Mouse (Mus musculus): ENCODE data around the gene Slc9a5. TPM values are rescaled to one million over a fixed set of nuclear protein-coding genes. Genes with fewer than 3 reads are reported as not detected.

Slc9a5 gene
- total RNA-seq, 2 experiments from 2014 or later: 1.5 to 2.6 TPM

- no peak for DNase-seq
Measured at GRCm38 (mm10) chr8:105355179-105356024, 6.8 kb downstream of the Slc9a5 start.

- DNase-seq: no peak
Measured at GRCm38 (mm10) chr8:105356681-105357080, 8.0 kb downstream of the Slc9a5 start.

- DNase-seq: no peak
Measured at GRCm38 (mm10) chr8:105359208-105359607, 10.6 kb downstream of the Slc9a5 start.

DNA sequence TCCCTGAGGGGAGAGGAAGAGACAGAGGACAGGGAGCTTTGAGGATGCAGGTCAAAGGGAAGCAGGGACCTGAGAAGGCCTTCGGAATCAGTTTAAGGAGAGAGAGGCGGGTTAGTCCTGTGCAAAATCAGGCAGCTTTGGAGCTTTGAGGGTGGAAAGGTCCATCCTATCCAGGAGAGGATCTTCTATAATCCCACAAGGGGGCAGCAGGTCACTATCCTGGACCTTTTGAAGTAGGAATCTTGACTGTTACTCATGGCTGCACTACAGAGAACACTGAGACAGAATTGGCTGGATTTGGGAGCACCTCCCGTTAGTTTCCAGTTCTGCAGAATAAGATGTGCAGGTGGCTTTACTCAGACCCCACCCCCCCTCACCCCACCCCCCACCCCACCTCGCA lies 11.0 kb downstream of the Slc9a5 start:
- DNase-seq: no peak

DNA sequence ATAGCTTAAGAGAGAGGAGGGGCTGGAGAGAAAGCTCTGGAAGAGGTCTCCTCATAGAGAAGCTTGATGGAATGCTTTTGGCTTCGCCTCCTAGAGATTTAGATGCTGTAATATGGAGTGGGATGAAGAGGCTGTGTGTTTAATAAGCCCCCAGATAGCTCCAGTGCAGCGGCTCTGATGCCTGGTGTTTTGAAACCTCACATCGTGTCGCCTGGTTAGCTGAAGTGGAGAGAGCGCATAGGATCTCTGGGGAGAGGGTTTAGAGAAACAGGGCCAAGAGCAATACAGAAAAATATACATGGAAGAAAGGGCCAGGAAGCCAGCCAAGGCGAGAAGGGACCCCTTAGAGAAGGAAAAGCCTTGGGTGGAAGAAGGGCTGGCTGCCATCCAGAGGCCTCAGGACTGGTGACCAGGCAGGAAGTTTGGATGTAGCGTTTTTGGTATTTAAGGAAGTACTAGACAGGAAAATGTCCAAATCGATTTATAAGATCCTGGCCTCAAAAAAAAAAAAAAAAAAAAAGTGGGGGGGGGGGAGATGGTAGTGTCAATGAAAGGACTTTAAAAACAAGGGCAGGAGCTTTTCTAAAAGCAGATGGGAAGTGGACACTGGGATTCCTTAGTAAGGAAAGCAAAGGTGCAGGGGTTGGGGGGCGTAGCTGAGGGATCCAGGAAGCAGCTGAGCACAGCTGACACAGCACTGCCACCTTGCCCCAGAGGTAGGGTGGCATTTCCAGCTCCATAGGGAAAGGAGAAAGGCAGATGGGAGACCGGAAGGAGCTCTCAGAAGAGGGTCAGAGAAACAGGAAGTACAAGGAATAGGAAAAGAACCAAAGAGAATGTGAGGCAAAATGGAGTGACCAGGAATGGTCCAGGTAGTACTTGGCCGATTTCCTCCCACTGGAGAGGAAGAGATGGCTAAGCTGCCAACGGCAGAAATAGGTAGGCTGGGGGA lies 13.4 kb downstream of the Slc9a5 start:
- peak; percentile 49 for DNase-seq

GRCm38 (mm10) chr8:105367107-105367506 lies 18.5 kb downstream of the Slc9a5 start:
- DNase-seq: no peak

DNA sequence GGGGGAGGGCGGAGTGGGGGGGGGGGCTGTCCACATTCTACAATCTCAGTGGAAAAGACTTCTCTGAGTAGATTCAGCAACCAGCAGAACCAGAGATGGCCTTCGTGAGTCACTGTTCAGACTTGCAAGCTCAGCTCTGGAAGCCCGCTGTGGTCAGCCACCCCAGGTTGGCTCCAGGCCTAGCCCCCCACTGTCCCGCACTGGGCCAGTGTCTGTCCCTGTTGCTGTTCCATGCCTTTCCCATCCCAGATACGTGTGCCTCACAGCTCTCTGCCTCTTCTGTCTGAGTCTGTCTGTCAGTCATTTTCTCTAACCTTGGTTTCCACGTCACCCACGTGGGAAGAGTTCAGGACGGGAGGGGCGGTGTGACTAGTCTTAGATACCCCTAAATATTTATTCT lies 23.8 kb downstream of the Slc9a5 start:
- DNase-seq: peak; percentile 39

- DNase-seq: peak; percentile 55
Measured at GRCm38 (mm10) chr8:105373032-105373431, 24.4 kb downstream of the Slc9a5 start, which contains the start of gene Plekhg4. Gene Plekhg4, plus strand, starts transcription at chr8:105373274.

GRCm38 (mm10) chr8:105374513-105374966 lies 25.9 kb downstream of the Slc9a5 start:
- peak; percentile 41 for DNase-seq

GRCm38 (mm10) chr8:105378673-105379072 lies 30.0 kb downstream of the Slc9a5 start:
- DNase-seq: peak; percentile 57

DNA sequence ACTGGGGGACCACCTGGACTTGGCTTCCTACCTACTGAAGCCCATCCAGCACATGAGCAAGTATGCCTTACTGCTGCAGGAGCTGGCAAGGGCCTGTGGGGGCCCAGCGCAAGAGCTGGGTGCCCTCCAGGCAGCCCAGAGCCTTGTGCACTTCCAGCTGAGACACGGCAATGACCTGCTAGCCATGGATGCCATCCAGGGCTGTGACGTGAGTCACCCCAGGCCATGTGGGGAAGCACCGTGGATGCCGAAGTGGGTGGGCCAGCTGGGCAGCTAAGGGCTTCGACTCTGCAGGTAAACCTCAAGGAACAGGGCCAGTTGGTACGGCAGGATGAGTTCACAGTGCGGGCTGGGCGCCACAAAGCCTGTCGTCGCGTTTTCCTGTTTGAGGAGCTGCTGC lies 31.7 kb downstream of the Slc9a5 start:
- DNase-seq: no peak

DNA sequence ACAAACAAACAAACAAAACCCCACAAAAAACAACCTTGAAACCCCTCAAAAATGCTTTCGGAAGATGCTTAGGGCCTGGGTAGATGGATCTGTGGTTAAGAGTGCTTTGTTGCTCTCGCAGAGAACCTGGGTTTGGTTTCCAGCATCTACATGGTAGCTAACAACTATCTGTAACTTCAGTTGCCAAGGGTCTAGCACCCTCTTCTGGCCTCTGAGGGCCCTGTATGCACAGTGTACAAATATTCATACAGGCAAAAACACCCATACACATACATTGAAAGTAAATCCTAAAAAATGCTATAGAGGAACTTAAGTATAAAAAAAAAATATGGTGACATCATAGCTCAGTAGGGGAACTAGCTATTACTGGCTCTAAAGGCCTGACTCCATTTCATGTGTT lies 35.4 kb downstream of the Slc9a5 start:
- no peak for DNase-seq

DNA sequence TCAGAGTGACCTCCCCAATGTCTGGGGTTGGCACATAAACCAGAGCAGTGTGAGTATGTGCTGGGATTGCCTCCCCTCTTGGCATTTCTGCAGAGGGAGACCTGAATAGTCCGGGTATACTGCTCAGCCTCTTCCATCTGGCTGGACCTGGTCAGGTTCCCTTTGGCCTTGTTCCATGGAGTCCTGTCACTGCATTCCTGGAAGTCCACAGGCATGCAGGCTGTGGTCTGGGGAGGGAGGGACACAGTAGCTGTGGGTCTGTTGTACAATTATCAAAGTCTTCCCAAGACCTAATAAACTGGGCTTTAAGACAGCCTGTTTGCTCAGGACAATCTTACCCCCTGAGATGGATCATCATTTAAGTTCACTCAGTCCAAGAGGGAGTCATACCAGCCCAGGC lies 38.5 kb downstream of the Slc9a5 start:
- DNase-seq: no peak

DNA sequence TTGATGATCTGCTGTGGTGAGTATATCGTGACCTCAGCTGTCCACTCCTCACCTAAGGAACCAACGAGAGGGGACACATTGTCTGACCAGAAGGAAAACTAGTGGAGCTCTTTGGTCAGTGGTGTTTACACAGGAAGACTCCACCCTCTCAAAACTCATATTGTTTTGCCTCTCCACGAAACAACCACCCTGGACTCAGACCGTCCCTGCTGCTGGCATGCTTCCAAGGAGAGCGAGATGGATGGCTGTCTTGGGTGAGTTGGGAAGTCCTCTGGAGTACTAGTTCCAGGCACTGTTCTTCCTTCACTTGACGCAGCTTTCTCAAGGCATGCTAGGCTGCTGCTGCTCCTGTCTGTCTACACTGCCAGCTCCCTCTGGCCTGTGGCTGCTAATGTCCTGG lies 40.5 kb downstream of the Slc9a5 start:
- DNase-seq: peak; percentile 48

- DNase-seq: no peak
Measured at GRCm38 (mm10) chr8:105393089-105393787, 44.6 kb downstream of the Slc9a5 start.

DNA sequence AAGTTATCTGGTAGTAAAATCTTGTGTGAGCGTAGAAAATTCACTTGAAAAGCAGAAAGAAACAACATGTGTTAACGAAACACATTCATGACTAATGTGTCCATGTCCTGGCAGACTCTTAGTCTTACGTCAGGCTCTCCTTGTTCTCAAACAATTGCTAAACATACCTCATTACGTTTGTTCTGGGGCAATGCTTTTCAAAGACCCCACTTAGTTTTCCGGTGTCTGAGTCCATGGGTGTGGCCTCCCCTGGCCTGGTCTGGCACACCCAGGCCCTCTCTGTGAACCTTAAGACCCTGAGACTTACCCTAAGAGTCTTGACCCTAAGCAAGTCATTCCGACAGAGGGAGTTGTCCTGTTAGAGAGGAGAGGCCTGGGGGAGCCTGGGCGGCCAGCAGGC lies 45.3 kb downstream of the Slc9a5 start:
- DNase-seq: no peak

DNA sequence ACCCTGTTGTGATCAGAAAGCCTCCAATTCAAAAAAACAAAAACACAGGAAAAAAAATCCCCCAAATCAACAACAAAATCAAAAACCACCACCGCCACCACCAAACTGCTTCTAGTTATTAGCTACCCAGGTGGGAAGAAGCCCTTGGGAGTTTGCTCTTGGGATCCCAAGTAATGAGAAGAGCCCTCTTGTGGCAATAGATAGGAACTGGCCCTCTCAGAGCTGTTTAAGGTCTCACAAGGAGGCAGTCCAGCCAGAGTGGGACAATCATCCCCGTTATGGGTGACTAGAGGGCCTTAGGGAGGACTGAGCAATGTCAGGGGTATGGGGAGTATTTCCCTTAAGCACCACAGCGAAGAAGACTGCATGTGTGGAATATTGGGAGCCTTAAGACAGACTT lies 49.1 kb downstream of the Slc9a5 start:
- DNase-seq: peak; percentile 54

- no peak for DNase-seq
Measured at GRCm38 (mm10) chr8:105400016-105400415, 51.4 kb downstream of the Slc9a5 start.

DNA sequence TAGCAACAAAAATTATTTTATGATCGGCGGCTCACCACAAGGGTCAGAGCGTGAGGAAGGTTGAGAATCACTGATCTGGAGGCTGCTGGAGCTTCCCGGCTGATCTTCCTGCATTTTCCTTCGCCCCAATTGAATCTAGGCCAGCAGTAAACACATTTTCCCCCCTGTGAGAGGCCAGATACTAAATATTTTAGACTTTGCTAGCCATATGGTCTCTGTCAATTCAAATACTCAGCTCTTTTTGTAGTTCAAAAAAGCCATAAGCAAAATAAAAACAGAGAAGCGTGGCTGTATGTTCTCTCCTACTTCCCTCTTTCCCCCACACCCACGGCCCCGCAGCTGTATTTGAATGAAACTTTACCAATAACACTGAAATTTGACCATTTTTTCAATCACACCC lies 54.8 kb downstream of the Slc9a5 start:
- DNase-seq: no peak

GRCm38 (mm10) chr8:105404496-105404895 lies 55.9 kb downstream of the Slc9a5 start:
- no peak for DNase-seq

GRCm38 (mm10) chr8:105406416-105406815 lies 57.8 kb downstream of the Slc9a5 start:
- DNase-seq: no peak

GRCm38 (mm10) chr8:105408331-105408730 lies 59.7 kb downstream of the Slc9a5 start:
- peak; percentile 36 for DNase-seq
